Mouse (Mus musculus): ENCODE results near the gene Cdh22.

GRCm38 (mm10) chr2:165136049-165136448 is 98.6 kb downstream of the Cdh22 start:
- TF ChIP-seq POLR2A (IDR thresholded peaks at IDR 0.05; ENCODE audit: insufficient read length, low read depth) (no peak), MAX (IDR thresholded peaks at IDR 0.05; ENCODE audit: low read depth) (no peak), MYOD1 (IDR thresholded peaks at IDR 0.05; ENCODE audit: control insufficient read depth in 1 of 3, insufficient read length in 2 of 3, low read depth in 2 of 3) (no peak), TCF12 (IDR thresholded peaks at IDR 0.05; ENCODE audit: insufficient read depth, poor library complexity, severe bottlenecking) (no peak), E2F4 (IDR thresholded peaks at IDR 0.05; ENCODE audit: insufficient read depth) (no peak), CEBPB (IDR thresholded peaks at IDR 0.05; ENCODE audit: insufficient read depth, poor library complexity, severe bottlenecking) (no peak), POLR2AphosphoS2 (IDR thresholded peaks at IDR 0.05; ENCODE audit: insufficient read length, low read depth) (no peak)

All from myocyte (in vitro differentiated cells).